ENCODE assay signal across 8 mouse cellular contexts in genomic region chr12:3866654-3867370, GRCm38 (mm10).
DNase-seq lines count a peak whose midpoint lies in the region; ATAC-seq lines count a peak whose summit lies in the region.

No protein-coding gene starts in this region.

- no peak for ATAC-seq in heart, embryonic 12.5 days (ENCODE audit: insufficient number of reproducible peaks, low FRiP score)
- peak; percentile 27; the same call in 1 of the 2 replicates for ATAC-seq in stomach, embryonic 16.5 days (ENCODE audit: insufficient read depth, low FRiP score)
- no peak for ATAC-seq in midbrain, embryonic 11.5 days (ENCODE audit: low FRiP score)

- no peak overlapping the region for H3K27ac ChIP-seq in heart, embryonic 12.5 days (ENCODE audit: poor library complexity, severe bottlenecking)
- no peak overlapping the region; the same call in 1 of the 2 replicates for H3K27ac ChIP-seq in stomach, embryonic 16.5 days (ENCODE audit: low read length)
- H3K27ac ChIP-seq in midbrain, embryonic 11.5 days (ENCODE audit: low read depth, low read length) = no peak overlapping the region

- peaks cover 38% of the 10 kb centered on the region for H3K36me3 ChIP-seq in heart, embryonic 12.5 days
- 0 out of 2 replicates have a peak, but pooled peaks cover 6% of the 10 kb centered on the region for H3K36me3 ChIP-seq in stomach, embryonic 16.5 days (ENCODE audit: control insufficient read depth, insufficient read depth, low read length)
- H3K36me3 ChIP-seq in midbrain, embryonic 11.5 days (ENCODE audit: control insufficient read depth, insufficient read depth, low read length) = 0 out of 2 replicates have a peak, but pooled peaks cover 2% of the 10 kb centered on the region

- H3K4me2 ChIP-seq in heart, embryonic 12.5 days = no peak overlapping the region
- H3K4me2 ChIP-seq in stomach, embryonic 16.5 days (ENCODE audit: low read depth, low read length) = no peak overlapping the region
- H3K4me2 ChIP-seq in midbrain, embryonic 11.5 days = no peak overlapping the region

- DNase-seq in heart, adult 8-10 months (ENCODE audit: low spot score) = peak; percentile 60
- DNase-seq in urinary bladder, postnatal 14 days (ENCODE audit: low spot score) = peak; percentile 66
- DNase-seq in urinary bladder, postnatal 10 days (ENCODE audit: low spot score) = no peak
- DNase-seq in kidney, postnatal 14 days = peak; percentile 87
- DNase-seq in midbrain, embryonic 11.5 days (ENCODE audit: low spot score, missing footprints) = no peak
- DNase-seq in layer of hippocampus, postnatal 36 days = no peak

- 65% methylated on average over 12 of the region's 12 CpGs for WGBS in heart, embryonic 12.5 days
- WGBS in stomach, embryonic 16.5 days = 45% methylated on average over 12 of the region's 12 CpGs
- WGBS in midbrain, embryonic 11.5 days = 87% methylated on average over 12 of the region's 12 CpGs

- no peak overlapping the region for H3K4me3 ChIP-seq in heart, embryonic 12.5 days
- H3K4me3 ChIP-seq in stomach, embryonic 16.5 days (replicated peaks; ENCODE audit: low read length) = no peak overlapping the region
- H3K4me3 ChIP-seq in midbrain, embryonic 11.5 days (ENCODE audit: low read depth, low read length) = no peak overlapping the region

- no peak overlapping the region for H3K9ac ChIP-seq in heart, embryonic 12.5 days
- no peak overlapping the region for H3K9ac ChIP-seq in stomach, embryonic 16.5 days (ENCODE audit: low read length)
- no peak overlapping the region for H3K9ac ChIP-seq in midbrain, embryonic 11.5 days (ENCODE audit: low read length)

- H3K27me3 ChIP-seq in heart, embryonic 12.5 days (replicated peaks) = no peaks in the 10 kb centered on the region
- no peaks in the 10 kb centered on the region for H3K27me3 ChIP-seq in stomach, embryonic 16.5 days (ENCODE audit: control insufficient read depth, insufficient read depth, low read length)
- no peaks in the 10 kb centered on the region for H3K27me3 ChIP-seq in midbrain, embryonic 11.5 days (ENCODE audit: control insufficient read depth, insufficient read depth, low read length)

- peaks cover 54% of the 10 kb centered on the region for H3K4me1 ChIP-seq in heart, embryonic 12.5 days (replicated peaks)
- H3K4me1 ChIP-seq in stomach, embryonic 16.5 days (ENCODE audit: control insufficient read depth, insufficient read depth, low read length) = peaks cover 33% of the 10 kb centered on the region
- peaks cover 6% of the 10 kb centered on the region; the same call in 1 of the 2 replicates for H3K4me1 ChIP-seq in midbrain, embryonic 11.5 days (ENCODE audit: control insufficient read depth, insufficient read depth, low read length)

- no peaks in the 10 kb centered on the region for H3K9me3 ChIP-seq in heart, embryonic 12.5 days (replicated peaks)
- no peaks in the 10 kb centered on the region for H3K9me3 ChIP-seq in stomach, embryonic 16.5 days (replicated peaks; ENCODE audit: control insufficient read depth, low read length)
- H3K9me3 ChIP-seq in midbrain, embryonic 11.5 days (ENCODE audit: control insufficient read depth, low read length) = no peaks in the 10 kb centered on the region

Comparison
In these comparisons a context has a peak if more than half of its experiments do, and no peak if none do; other contexts are left out.
1. DNase-seq: peak in heart, adult 8-10 months (single experiment), urinary bladder, postnatal 14 days (single experiment) and kidney, postnatal 14 days (single experiment); none in urinary bladder, postnatal 10 days (single experiment), midbrain, embryonic 11.5 days (single experiment) and layer of hippocampus, postnatal 36 days (0 of 2).